Mouse (Mus musculus) hindbrain, embryonic 14.5 days (tissue): ENCODE results near the gene Dazap2. TPM values are rescaled to one million over a fixed set of nuclear protein-coding genes. Genes with fewer than 3 reads are reported as not detected.
A peak's percentile ranks its signal among the peaks of the same experiment; 100 is the strongest.
"Not testable (repeated sequence)": the region's sequence is repeated elsewhere in the genome, so short reads cannot be mapped to it uniquely, and the experiment has no call there.

Experiments used
- ATAC-seq: fragments of 200-750 bp; cut with Nextera tagmentation; 2 replicates; pipeline ENCODE4 v1.8.0; 2017; ENCODE audit warnings: moderate number of reproducible peaks, mild to moderate bottlenecking, moderate TSS enrichment, moderate library complexity; ENCODE audit not compliant: low FRiP score
- DNase-seq: peaks from one replicate; pipeline ENCODE4 v3.0.0-alpha.2; 2015; ENCODE audit warnings: low spot score
- H3K27ac ChIP-seq: fragments of 300-500 bp; sonication (generic); 2 replicates; pipeline ENCODE4 v1.5.1; 2014; ENCODE audit warnings: mild to moderate bottlenecking, moderate library complexity
- H3K27me3 ChIP-seq: fragments of 300-500 bp; sonication (generic); 2 replicates; pipeline ENCODE4 v1.6.1; 2014; ENCODE audit warnings: mild to moderate bottlenecking, low read length, mixed read lengths; ENCODE audit not compliant: control insufficient read depth, insufficient read depth
- H3K36me3 ChIP-seq: fragments of 300-500 bp; sonication (generic); replicated peaks from 2 replicates; pipeline ENCODE4 v1.6.1; 2014; ENCODE audit not compliant: control insufficient read depth, insufficient read depth
- H3K4me1 ChIP-seq: fragments of 300-500 bp; sonication (generic); replicated peaks from 2 replicates; pipeline ENCODE4 v1.6.1; 2014; ENCODE audit warnings: antibody characterized with exemption, low read length, mixed read lengths; ENCODE audit not compliant: control insufficient read depth, insufficient read depth
- H3K4me2 ChIP-seq: fragments of 300-500 bp; sonication (generic); replicated peaks from 2 replicates; pipeline ENCODE4 v1.6.1; 2014; ENCODE audit warnings: mild to moderate bottlenecking, moderate library complexity
- H3K4me3 ChIP-seq: fragments of 300-500 bp; sonication (generic); replicated peaks from 2 replicates; pipeline ENCODE4 v1.5.1; 2014; ENCODE audit warnings: mild to moderate bottlenecking, low read length
- H3K9ac ChIP-seq: fragments of 300-500 bp; sonication (generic); 2 replicates; pipeline ENCODE4 v1.6.1; 2014
- H3K9me3 ChIP-seq: fragments of 300-500 bp; sonication (generic); 2 replicates; pipeline ENCODE4 v1.6.1; 2016; ENCODE audit warnings: low read length; ENCODE audit not compliant: control insufficient read depth
- WGBS: fragments of 180-500 bp; shearing (Covaris S2); extraction: QIAGEN DNeasy Blood & Tissue Kit; methylation state at CpG from one replicate; pipeline ENCODE4 v1.1.7; 2014; 5-methylcytosine and 5-hydroxymethylcytosine counted together
- polyA plus RNA-seq: library from polyadenylated mRNA; unstranded; fragments of >200 nt; fragmentation: Nextera tagmentation; extraction: Ambion mirVana; gene quantifications from 2 replicates; pipeline ENCODE4 v1.2.1, GENCODE M21; 2014

Gene Dazap2
- polyA plus RNA-seq, 1 experiment from 2014 or later = 140 TPM

GRCm38 (mm10) chr15:100616221-100616620, 1.1 kb downstream of the Dazap2 start:
- WGBS = 0% methylated on average over 19 of the region's 19 CpGs
- peak; percentile 26; the same call in 1 of the 2 replicates for ATAC-seq
- H3K27ac ChIP-seq = peak overlapping the region; percentile 91

DNA sequence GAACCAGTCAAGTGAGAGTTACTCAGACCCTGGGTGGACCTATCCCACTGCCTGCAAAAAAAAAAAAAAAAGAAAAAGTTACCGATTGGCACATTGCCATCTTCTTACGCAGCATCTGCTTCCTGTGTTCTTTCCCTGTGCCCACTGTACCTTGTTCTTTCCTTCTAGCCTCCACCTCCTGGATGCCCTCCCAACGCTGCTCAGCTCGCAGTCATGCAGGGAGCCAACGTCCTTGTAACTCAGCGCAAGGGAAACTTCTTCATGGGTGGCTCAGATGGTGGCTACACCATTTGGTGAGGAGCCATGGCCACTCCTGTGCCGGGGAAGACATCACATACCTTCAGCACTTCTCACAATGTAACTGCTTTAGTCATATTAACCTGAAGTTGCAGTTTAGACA, 4.1 kb downstream of the Dazap2 start:
- H3K36me3 ChIP-seq = peaks cover 43% of the 10 kb centered on the region
- no peak overlapping the region for H3K4me2 ChIP-seq
- peaks cover 12% of the 10 kb centered on the region; the same call in 1 of the 2 replicates for H3K4me1 ChIP-seq
- WGBS = 86% methylated on average over 7 of the region's 7 CpGs
- H3K9me3 ChIP-seq = no peaks in the 10 kb centered on the region
- no peak overlapping the region for H3K27ac ChIP-seq
- no peaks in the 10 kb centered on the region for H3K27me3 ChIP-seq
- DNase-seq = no peak
- H3K9ac ChIP-seq = no peak overlapping the region
- no peak overlapping the region for H3K4me3 ChIP-seq
- no peak for ATAC-seq

More at GRCm38 (mm10) chr15:100616221-100616620, 1.1 kb downstream of the Dazap2 start:
- Histone ChIP-seq H3K36me3 (peaks cover 43% of the 10 kb centered on the region), H3K4me3 (peak overlapping the region; percentile 56), H3K9ac (peak overlapping the region; percentile 70), H3K9me3 (no peaks in the 10 kb centered on the region), H3K4me2 (peak overlapping the region; percentile 75), H3K4me1 (peaks cover 18% of the 10 kb centered on the region; the same call in 1 of the 2 replicates), H3K27me3 (no peaks in the 10 kb centered on the region)
- DNase-seq = peak; percentile 40

- WGBS = 80% methylated on average over 9 of the region's 9 CpGs
- H3K27ac ChIP-seq, H3K9ac ChIP-seq, H3K4me1 ChIP-seq, H3K27me3 ChIP-seq, H3K4me3 ChIP-seq, ATAC-seq, DNase-seq, H3K9me3 ChIP-seq, H3K4me2 ChIP-seq: not testable (repeated sequence)
- peaks cover 43% of the 10 kb centered on the region for H3K36me3 ChIP-seq
Measured at GRCm38 (mm10) chr15:100621671-100622070, 6.5 kb downstream of the Dazap2 start.

GRCm38 (mm10) chr15:100622164-100622563, 7.0 kb downstream of the Dazap2 start:
- ATAC-seq (no peak), DNase-seq (no peak)
- no peaks in the 10 kb centered on the region for H3K4me1 ChIP-seq
- no peak overlapping the region for H3K4me3 ChIP-seq
- H3K27me3 ChIP-seq = no peaks in the 10 kb centered on the region
- 86% methylated on average over 7 of the region's 7 CpGs for WGBS
- H3K4me2 ChIP-seq = no peak overlapping the region
- H3K36me3 ChIP-seq = peaks cover 40% of the 10 kb centered on the region
- H3K9ac ChIP-seq = no peak overlapping the region
- no peaks in the 10 kb centered on the region for H3K9me3 ChIP-seq
- no peak overlapping the region for H3K27ac ChIP-seq

- Histone ChIP-seq H3K4me3 (no peak overlapping the region), H3K4me2 (no peak overlapping the region), H3K4me1 (no peaks in the 10 kb centered on the region), H3K9me3 (no peaks in the 10 kb centered on the region), H3K27ac (no peak overlapping the region), H3K36me3 (peaks cover 24% of the 10 kb centered on the region), H3K9ac (no peak overlapping the region), H3K27me3 (no peaks in the 10 kb centered on the region)
- WGBS = 90% methylated on average over 9 of the region's 9 CpGs
- no peak for DNase-seq
- no peak for ATAC-seq
Measured at GRCm38 (mm10) chr15:100623754-100624153, 8.6 kb downstream of the Dazap2 start.

DNA sequence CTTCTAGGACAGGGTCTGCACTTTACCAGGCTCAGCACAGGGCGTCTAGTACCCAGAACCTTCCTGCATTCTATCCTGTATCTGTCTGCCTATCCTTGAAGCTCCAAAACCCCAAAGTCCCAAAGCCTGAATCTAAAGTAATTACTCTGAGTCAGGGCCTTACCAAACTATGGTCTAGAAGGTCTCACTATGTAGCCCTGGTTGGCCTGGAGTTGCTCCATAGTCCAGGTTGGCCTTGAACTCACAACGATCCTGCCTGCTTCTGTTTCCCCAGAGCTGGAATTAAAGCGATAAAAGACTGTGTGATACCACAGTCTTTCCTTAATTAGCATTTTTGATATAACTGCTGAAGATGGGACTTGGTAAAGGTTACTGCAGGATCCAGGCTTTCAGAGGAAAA, 9.3 kb downstream of the Dazap2 start:
- H3K9me3 ChIP-seq = no peaks in the 10 kb centered on the region
- H3K27ac ChIP-seq = no peak overlapping the region
- H3K4me1 ChIP-seq = no peaks in the 10 kb centered on the region
- H3K4me3 ChIP-seq = no peak overlapping the region
- WGBS = 92% methylated on average over 3 of the region's 3 CpGs
- peaks cover 17% of the 10 kb centered on the region for H3K36me3 ChIP-seq
- no peak for ATAC-seq
- H3K9ac ChIP-seq = no peak overlapping the region
- H3K27me3 ChIP-seq = no peaks in the 10 kb centered on the region
- DNase-seq = no peak
- no peak overlapping the region for H3K4me2 ChIP-seq

- no peaks in the 10 kb centered on the region for H3K9me3 ChIP-seq
- no peaks in the 10 kb centered on the region for H3K27me3 ChIP-seq
- H3K9ac ChIP-seq = no peak overlapping the region
- ATAC-seq (no peak), DNase-seq (no peak)
- no peak overlapping the region for H3K4me2 ChIP-seq
- no peak overlapping the region for H3K27ac ChIP-seq
- H3K36me3 ChIP-seq = no peaks in the 10 kb centered on the region
- no peak overlapping the region for H3K4me3 ChIP-seq
- WGBS = 16% methylated on average over 10 of the region's 10 CpGs
- H3K4me1 ChIP-seq = no peaks in the 10 kb centered on the region
Measured at GRCm38 (mm10) chr15:100627287-100627686, 12.1 kb downstream of the Dazap2 start.

DNA sequence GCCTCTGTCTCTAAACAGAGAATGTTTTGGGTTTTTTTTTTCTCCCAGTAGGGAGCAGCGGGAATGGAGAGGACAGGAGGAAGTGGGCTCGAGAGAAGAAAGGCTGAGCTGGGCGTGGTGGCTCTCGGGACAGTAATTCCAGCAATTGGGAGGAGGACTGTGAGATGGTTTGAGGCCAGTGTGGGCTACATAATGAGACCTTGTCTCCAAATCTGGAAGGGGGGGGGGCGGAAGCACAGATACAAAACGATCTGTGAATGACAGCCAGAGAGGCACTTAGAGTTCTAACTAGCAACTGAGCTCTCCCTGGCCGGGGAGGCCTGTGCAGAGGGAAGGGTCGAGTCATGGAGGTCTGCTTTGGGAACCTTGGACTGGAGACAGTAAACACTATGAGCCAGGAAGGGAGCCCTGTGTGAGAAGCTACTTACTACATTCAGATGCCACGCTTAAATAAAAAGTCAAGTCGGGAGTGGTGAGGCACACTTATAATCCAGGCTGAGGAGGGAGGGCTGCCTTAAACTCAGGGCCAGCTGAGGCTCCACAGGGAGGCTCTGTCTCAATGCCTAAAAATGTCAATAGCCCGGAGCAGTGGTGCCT, 12.7 kb downstream of the Dazap2 start:
- ATAC-seq = no peak
- Histone ChIP-seq H3K4me2 (no peak overlapping the region), H3K9me3 (no peaks in the 10 kb centered on the region), H3K4me1 (no peaks in the 10 kb centered on the region), H3K9ac (no peak overlapping the region), H3K27me3 (no peaks in the 10 kb centered on the region), H3K4me3 (no peak overlapping the region), H3K27ac (no peak overlapping the region), H3K36me3 (no peaks in the 10 kb centered on the region)
- WGBS = 8% methylated on average over 11 of the region's 11 CpGs
- no peak for DNase-seq

DNA sequence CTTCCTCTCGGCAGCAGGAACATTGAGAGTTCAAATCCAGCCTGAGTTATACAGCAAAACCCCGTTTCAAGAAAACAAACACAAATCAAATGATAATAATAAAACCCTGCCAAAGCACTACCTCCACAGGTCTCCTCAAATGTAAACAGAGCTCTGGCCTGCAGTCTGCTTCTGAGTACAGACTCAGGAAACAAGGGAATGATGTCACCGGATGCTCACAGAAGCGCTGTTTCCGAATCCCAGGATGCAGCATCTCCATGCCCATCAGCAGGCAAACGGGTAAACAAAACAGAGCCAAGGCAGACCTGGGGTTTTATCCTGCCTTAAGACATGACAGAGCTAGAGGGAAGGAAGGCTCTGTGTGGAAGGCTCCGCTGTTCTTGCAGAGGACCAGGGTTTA, 13.6 kb downstream of the Dazap2 start:
- Histone ChIP-seq H3K27ac (no peak overlapping the region), H3K4me3 (no peak overlapping the region), H3K27me3 (peaks cover 7% of the 10 kb centered on the region), H3K36me3 (no peaks in the 10 kb centered on the region), H3K4me1 (no peaks in the 10 kb centered on the region), H3K9ac (no peak overlapping the region), H3K4me2 (no peak overlapping the region), H3K9me3 (no peaks in the 10 kb centered on the region)
- ATAC-seq = no peak
- DNase-seq = no peak
- 57% methylated on average over 7 of the region's 7 CpGs for WGBS

DNA sequence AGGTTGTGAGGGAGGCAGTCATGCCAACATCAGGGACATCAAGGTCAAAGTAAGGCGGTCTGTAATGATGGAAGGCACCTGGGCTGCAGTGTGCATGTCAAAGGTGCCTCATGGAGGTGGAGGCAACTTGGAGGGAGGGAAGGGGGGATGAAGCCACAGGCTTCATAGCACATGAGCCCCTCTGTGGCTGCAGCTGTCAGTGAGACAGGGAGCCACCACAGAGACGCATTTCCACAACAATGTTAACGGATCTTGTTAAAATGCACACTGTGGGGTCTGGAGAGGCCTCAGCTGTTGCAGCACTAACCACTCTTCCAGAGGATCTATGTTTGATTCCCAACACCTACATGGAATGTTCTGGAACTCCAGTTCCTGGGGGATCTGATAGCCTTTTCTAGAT, 15.0 kb downstream of the Dazap2 start:
- no peak for ATAC-seq
- DNase-seq = no peak
- H3K27ac ChIP-seq = no peak overlapping the region
- peaks cover 19% of the 10 kb centered on the region for H3K27me3 ChIP-seq
- no peaks in the 10 kb centered on the region for H3K4me1 ChIP-seq
- H3K9ac ChIP-seq = no peak overlapping the region
- H3K4me3 ChIP-seq = no peak overlapping the region
- H3K36me3 ChIP-seq = no peaks in the 10 kb centered on the region
- 42% methylated on average over 3 of the region's 3 CpGs for WGBS
- H3K4me2 ChIP-seq = no peak overlapping the region
- H3K9me3 ChIP-seq = no peaks in the 10 kb centered on the region
